Mouse (Mus musculus): ENCODE results near the gene Cklf. TPM values are rescaled to one million over a fixed set of nuclear protein-coding genes. Genes with fewer than 3 reads are reported as not detected.

Gene Cklf
- polyA plus RNA-seq (2012), result 6.2 and 11.1 TPM in 2 replicates

DNA sequence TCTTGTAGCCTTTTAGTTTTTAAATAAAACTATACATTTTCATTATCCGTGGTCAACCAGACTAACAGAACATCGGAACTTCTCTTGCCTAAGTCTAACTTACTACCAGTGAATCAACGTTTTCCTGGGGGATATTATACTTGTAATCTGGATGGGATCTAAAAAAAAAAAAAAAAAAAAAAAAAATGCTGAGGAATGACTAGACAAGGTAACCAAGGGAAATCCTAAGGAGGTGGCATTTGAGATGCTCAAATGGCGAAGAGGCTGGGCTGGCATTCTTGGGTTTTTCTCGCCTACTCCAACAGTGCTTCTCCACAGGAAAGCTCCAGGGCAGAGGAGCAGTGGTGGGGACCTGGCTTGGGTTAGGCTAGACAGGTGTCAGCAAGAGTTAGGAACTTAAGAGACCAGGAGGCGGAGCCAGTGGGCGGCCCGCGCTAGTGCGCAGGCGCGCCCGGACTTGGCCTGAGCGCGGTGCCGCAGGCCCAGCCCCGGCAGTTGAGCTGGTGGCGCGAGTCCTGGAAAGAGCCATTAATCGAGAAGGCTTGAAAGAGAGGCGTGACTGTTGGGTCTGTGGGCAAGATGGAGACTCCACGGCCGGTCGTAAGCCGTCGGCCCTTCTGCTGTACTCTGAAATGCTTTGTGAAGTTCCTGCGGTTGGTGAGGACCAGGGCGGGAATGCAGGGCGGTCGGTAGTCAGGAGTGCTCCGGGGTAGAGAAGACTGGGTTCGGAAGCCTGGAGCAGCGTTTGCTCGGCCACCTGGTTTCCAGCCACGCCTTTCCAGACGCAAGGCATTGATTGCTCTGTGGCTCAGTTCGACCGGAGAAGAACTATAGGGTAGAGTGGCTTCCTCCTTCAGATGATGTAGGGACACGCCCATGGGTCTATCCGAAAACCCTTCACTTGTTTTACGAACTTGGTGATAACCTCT lies at the start of gene Cklf:
Gene Cklf (plus strand): TSS at position 423 of the 929 bp plus-strand sequence.

DNA sequence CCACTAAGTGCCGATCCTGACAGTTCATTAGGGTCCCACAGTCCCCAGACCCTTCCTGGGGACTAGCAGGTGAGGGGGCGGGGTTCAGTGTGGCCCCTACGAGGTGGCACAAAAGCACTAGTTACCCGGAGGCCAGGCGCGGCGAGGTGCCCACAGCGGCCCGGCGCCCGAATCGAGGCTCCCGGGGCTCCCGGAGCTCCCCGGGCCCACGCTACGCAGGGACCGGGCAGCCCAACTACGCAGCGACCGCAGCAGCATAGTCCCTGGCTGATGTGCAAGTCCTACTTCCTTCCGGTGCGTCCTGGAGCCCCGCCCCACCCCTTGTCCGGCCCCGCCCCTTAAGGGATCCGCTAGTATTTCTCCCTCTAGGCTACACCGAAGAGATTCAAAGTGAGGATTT lies 2.4 kb upstream of the Cklf start, which contains the start of gene Tk2:
Gene Tk2 (minus strand): TSS at position 283 of the 400 bp plus-strand sequence.

DNA sequence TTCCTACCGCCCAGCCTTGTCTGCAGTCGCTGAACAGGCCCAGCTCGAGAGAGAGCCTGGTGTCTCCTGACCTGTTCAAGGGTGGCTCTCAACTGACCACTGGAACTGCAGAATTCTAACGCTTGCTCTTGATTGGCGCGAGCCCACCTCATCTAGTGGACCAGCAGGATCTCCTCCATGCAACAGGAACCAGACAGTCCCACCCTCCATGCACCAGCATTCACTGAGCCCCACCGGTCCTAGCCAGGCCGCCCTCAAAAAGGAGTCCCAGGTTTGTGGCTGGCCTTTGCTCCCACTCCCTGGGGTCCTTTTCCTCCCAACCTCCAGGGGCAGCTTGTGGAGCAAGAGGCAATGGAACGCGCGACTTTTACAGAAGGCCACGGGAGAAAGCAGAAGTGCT lies 42.4 kb downstream of the Cklf start, which contains the start of gene Cmtm2a:
Gene Cmtm2a (minus strand): TSS at position 101 of the 400 bp plus-strand sequence.

DNA sequence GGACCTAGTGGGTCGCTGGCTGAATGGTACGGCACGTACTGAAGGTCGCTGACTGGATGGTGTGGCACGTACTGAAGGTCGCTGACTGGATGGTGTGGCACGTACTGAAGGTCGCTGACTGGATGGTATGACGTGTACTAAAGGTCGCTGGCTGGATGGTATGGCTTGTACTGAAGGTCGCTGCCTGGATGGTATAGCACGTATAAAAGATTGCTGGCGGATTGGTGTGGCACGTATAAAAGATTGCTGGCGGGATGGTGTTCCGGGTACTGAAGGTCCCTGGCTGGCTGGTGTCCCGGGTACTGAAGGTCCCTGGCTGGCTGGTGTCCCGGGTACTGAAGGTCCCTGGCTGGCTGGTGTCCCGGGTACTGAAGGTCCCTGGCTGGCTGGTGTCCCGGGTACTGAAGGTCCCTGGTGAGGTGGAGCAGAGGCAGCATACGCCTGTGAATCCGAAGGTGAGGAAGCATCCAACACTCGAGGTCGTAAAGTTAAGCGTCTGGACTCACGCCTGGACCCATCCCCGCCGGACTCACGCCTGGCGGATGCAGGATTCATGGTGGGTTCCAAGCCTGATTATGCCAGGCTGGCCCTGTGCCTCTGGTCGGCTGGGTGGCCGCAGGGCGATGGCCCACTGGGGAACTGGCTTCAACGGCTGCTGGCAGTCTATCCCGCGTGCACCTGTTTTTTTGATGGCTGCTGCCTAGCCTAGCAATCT lies 58.9 kb downstream of the Cklf start, which contains the start of the genes Gm45711 and Cmtm1:
Gene Gm45711 (minus strand): TSS at position 641 of the 715 bp plus-strand sequence.
Gene Cmtm1 (minus strand): TSS at position 705 of the 715 bp plus-strand sequence.

Other genes starting within 250 kb of the Cklf start
- 0.01 TPM in 1 of 2 replicates, not detected in the other for gene Cdh5, start 149.2 kb upstream of the Cklf start, polyA plus RNA-seq (2012)
- not detected in 2 replicates for gene Bean1, start 80.4 kb upstream of the Cklf start, polyA plus RNA-seq (2012)
- 15.8 and 17.6 TPM in 2 replicates for gene Tk2, start 2.3 kb upstream of the Cklf start, polyA plus RNA-seq (2012)
- not detected in 2 replicates for gene Cmtm2a, start 42.3 kb downstream of the Cklf start, polyA plus RNA-seq (2012)
- gene Gm45711, start 59.2 kb downstream of the Cklf start, polyA plus RNA-seq (2012), result not detected in 2 replicates
- not detected in 2 replicates for gene Cmtm1, start 59.3 kb downstream of the Cklf start, polyA plus RNA-seq (2012)
- gene Gm11020, start 70.7 kb downstream of the Cklf start, polyA plus RNA-seq (2012), result not detected in 2 replicates
- not detected in 2 replicates for gene Cmtm2b, start 71.4 kb downstream of the Cklf start, polyA plus RNA-seq (2012)
- gene Cmtm3, start 88.5 kb downstream of the Cklf start, polyA plus RNA-seq (2012), result 79.5 and 81.5 TPM in 2 replicates
- 0.90 and 0.96 TPM in 2 replicates for gene Cmtm4, start 144.9 kb downstream of the Cklf start, polyA plus RNA-seq (2012)
- gene Dync1li2, start 192.2 kb downstream of the Cklf start, polyA plus RNA-seq (2012), result 13.9 and 20.8 TPM in 2 replicates

Measured in megakaryocyte-erythroid progenitor cell, adult 5 weeks (primary cell).